In the genomic region with DNA sequence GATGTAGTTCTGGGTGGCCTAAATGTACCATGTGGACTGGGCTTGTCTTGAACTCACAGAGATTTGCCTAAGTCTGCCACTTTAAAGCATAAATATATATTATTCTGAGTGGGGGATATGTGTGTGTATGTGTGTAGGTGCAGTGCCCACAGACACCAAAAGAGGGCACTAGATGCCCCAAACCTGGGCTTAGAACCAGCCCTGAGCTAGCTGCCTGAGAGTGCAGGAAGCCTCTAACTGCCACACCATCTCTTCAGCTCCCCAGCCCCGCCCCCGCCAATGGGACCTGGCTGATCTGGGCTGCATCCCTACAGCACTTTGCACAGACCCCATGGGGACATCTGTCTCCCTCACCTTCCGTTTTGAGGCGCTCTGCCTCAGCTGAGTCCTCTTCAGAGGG, we compare ENCODE assay signal across 10 mouse cellular contexts. TPM values are rescaled to one million over a fixed set of nuclear protein-coding genes. Genes with fewer than 3 reads are reported as not detected.
A peak's percentile ranks its signal among the peaks of the same experiment; 100 is the strongest.
DNase-seq lines count a peak whose midpoint lies in the region; ATAC-seq and TF ChIP-seq lines count a peak whose summit lies in the region.
"Had no signal": no experiment of that assay in that cellular context is flagged by ENCODE, and none has a peak within 500 bp of the region (broad histone marks: within the 10 kb centered on the region; RNA-seq: fewer than 3 reads in every experiment).

No protein-coding gene starts in this region.

- H3K9ac ChIP-seq in liver, embryonic 11.5 days (ENCODE audit: low read depth, low read length), result no peak overlapping the region
- H3K9ac ChIP-seq: neural tube, embryonic 12.5 days had no signal

- H3K4me2 ChIP-seq in liver, embryonic 11.5 days, result 0 out of 2 replicates have a peak overlapping the region, but pooled peaks have one; percentile 12
- H3K4me2 ChIP-seq: neural tube, embryonic 12.5 days had no signal

- H3K36me3 ChIP-seq in testis, adult 2 months (ENCODE audit: control insufficient read depth, insufficient read depth, low read length), result peaks cover 3% of the 10 kb centered on the region
- H3K36me3 ChIP-seq in liver, embryonic 11.5 days (ENCODE audit: control insufficient read depth, insufficient read depth, low read length), result peaks cover 57% of the 10 kb centered on the region

- intact Hi-C loops in gastrocnemius, adult 2 months (cut with DNase I), result no loop called here

- TF ChIP-seq POLR2A in testis, adult 2 months (IDR thresholded peaks at IDR 0.05; ENCODE audit: control insufficient read depth, low read depth, low read length), result no peak

- TF ChIP-seq CTCF in gastrocnemius, adult 2 months (IDR thresholded peaks at IDR 0.05), result peak; percentile 44
- peak; percentile 13; the same call in 1 of the 2 replicates for TF ChIP-seq CTCF in testis, adult 2 months (IDR thresholded peaks at IDR 0.05; ENCODE audit: control insufficient read depth, insufficient read depth, insufficient replicate concordance, low read depth, low read length)

- peak; percentile 57 for ATAC-seq in liver, embryonic 11.5 days (replicated peaks; ENCODE audit: low FRiP score)

- H3K9me3 ChIP-seq in liver, embryonic 11.5 days (ENCODE audit: control insufficient read depth, low read length), result no peaks in the 10 kb centered on the region
- H3K9me3 ChIP-seq: neural tube, embryonic 12.5 days had no signal

- H3K27ac ChIP-seq in gastrocnemius, adult 2 months, result no peak overlapping the region
- no peak overlapping the region for H3K27ac ChIP-seq in testis, adult 2 months (ENCODE audit: control insufficient read depth, insufficient read depth, low read depth, low read length)
- H3K27ac ChIP-seq in liver, embryonic 11.5 days (ENCODE audit: low read depth, low read length), result peak overlapping the region; percentile 59; the same call in 1 of the 2 replicates
- H3K27ac ChIP-seq: neural tube, embryonic 12.5 days had no signal

- 71% methylated on average over 4 of the region's 4 CpGs for WGBS in liver, embryonic 11.5 days

- DNase-seq in gastrocnemius, adult 2 months, result no peak
- no peak for DNase-seq in gastrocnemius, adult 8-10 months (ENCODE audit: low spot score in 2 of 2)
- DNase-seq in testis, postnatal 14 days (ENCODE audit: low spot score), result no peak
- DNase-seq in liver, embryonic 11.5 days (ENCODE audit: low spot score), result no peak
- peak; percentile 45 to 47 for DNase-seq in thymus, postnatal 36 days
- no peak for DNase-seq in gastrocnemius, postnatal 10 days
- DNase-seq in cerebellum, adult 11-12 months, result no peak

- H3K27me3 ChIP-seq in testis, adult 2 months (ENCODE audit: control insufficient read depth, insufficient read depth, low read length), result no peaks in the 10 kb centered on the region
- H3K27me3 ChIP-seq in liver, embryonic 11.5 days (replicated peaks; ENCODE audit: control insufficient read depth, insufficient read depth, low read length), result no peaks in the 10 kb centered on the region
- H3K27me3 ChIP-seq: neural tube, embryonic 12.5 days had no signal

- no peaks in the 10 kb centered on the region for H3K4me1 ChIP-seq in testis, adult 2 months (ENCODE audit: control insufficient read depth, insufficient read depth, low read length)
- peaks cover 12% of the 10 kb centered on the region for H3K4me1 ChIP-seq in liver, embryonic 11.5 days (replicated peaks; ENCODE audit: control insufficient read depth, insufficient read depth, low read length)

- H3K4me3 ChIP-seq in gastrocnemius, adult 2 months, result no peak overlapping the region
- no peak overlapping the region for H3K4me3 ChIP-seq in testis, adult 2 months (ENCODE audit: control insufficient read depth, low read depth, low read length)
- peak overlapping the region; percentile 3; the same call in 1 of the 2 replicates for H3K4me3 ChIP-seq in liver, embryonic 11.5 days (ENCODE audit: low read depth, low read length)
- H3K4me3 ChIP-seq: erythroblast, embryonic 14.5 days; neural tube, embryonic 12.5 days had no signal

RNA-seq across cellular contexts. Expression of a gene that starts 9.3 kb away (rescaled TPM):
- total RNA-seq in gastrocnemius, adult 2 months (2021), result 100 to 1,000 TPM; 100 TPM
- 100 to 1,000 TPM in 3 of 4 experiments, 10 to 100 TPM in 1; 99.1 to 108 (median 105) TPM for total RNA-seq in gastrocnemius, adult 8-10 months (2022)
- 203 and 224 TPM in 2 replicates for polyA plus RNA-seq in testis, adult 2 months (2012; rRNA removed)
- polyA plus RNA-seq in liver, embryonic 11.5 days (2014; fragmentation: Nextera tagmentation; extraction: Ambion mirVana), result 147 and 153 TPM in 2 replicates
- 10 to 100 TPM; 82.2 to 84.4 TPM for total RNA-seq in gastrocnemius, postnatal 10 days (2021)

RNA-seq across cellular contexts. Expression of a gene that starts 13.4 kb away (rescaled TPM):
- 10 to 100 TPM; 11.6 to 16.0 TPM for total RNA-seq in gastrocnemius, adult 2 months (2021)
- 10 to 100 TPM; 12.9 to 15.3 (median 13.9) TPM for total RNA-seq in gastrocnemius, adult 8-10 months (2022)
- polyA plus RNA-seq in testis, adult 2 months (2012; rRNA removed), result 39.6 and 46.3 TPM in 2 replicates
- 9.1 and 9.4 TPM in 2 replicates for polyA plus RNA-seq in liver, embryonic 11.5 days (2014; fragmentation: Nextera tagmentation; extraction: Ambion mirVana)
- 10 to 100 TPM; 11.5 to 13.3 TPM for total RNA-seq in gastrocnemius, postnatal 10 days (2021)

RNA-seq across cellular contexts. Expression of a gene that starts 19.2 kb away (rescaled TPM):
- 10 to 100 TPM; 25.1 to 25.9 TPM for total RNA-seq in gastrocnemius, adult 2 months (2021)
- total RNA-seq in gastrocnemius, adult 8-10 months (2022), result 10 to 100 TPM; 21.7 to 24.1 (median 22.9) TPM
- polyA plus RNA-seq in testis, adult 2 months (2012; rRNA removed), result 318 and 378 TPM in 2 replicates
- 80.3 and 84.0 TPM in 2 replicates for polyA plus RNA-seq in liver, embryonic 11.5 days (2014; fragmentation: Nextera tagmentation; extraction: Ambion mirVana)
- total RNA-seq in gastrocnemius, postnatal 10 days (2021), result 10 to 100 TPM; 26.4 to 27.1 TPM

RNA-seq across cellular contexts. Expression of a gene that starts 25.2 kb away (rescaled TPM):
- under 1 TPM in 1 of 2 experiments, not detected in 1; 0.08 TPM for total RNA-seq in gastrocnemius, adult 2 months (2021)
- under 1 TPM in 1 of 4 experiments, not detected in 3; 0.24 TPM for total RNA-seq in gastrocnemius, adult 8-10 months (2022)
- polyA plus RNA-seq in testis, adult 2 months (2012; rRNA removed), result 0.95 and 1.4 TPM in 2 replicates
- 0.45 TPM in 1 of 2 replicates, not detected in the other for polyA plus RNA-seq in liver, embryonic 11.5 days (2014; fragmentation: Nextera tagmentation; extraction: Ambion mirVana)
- under 1 TPM; 0.27 to 0.87 TPM for total RNA-seq in gastrocnemius, postnatal 10 days (2021)
- polyA plus RNA-seq: erythroblast, embryonic 14.5 days had no signal

RNA-seq across cellular contexts. Expression of a gene that starts 35.9 kb away (rescaled TPM):
- 1 to 10 TPM in 1 of 2 experiments, under 1 TPM in 1; 0.66 to 1.0 TPM for total RNA-seq in gastrocnemius, adult 2 months (2021)
- total RNA-seq in gastrocnemius, adult 8-10 months (2022), result 1 to 10 TPM; 1.1 to 2.7 (median 1.7) TPM
- 1.0 and 1.6 TPM in 2 replicates for polyA plus RNA-seq in testis, adult 2 months (2012; rRNA removed)
- 1.8 and 2.1 TPM in 2 replicates for polyA plus RNA-seq in liver, embryonic 11.5 days (2014; fragmentation: Nextera tagmentation; extraction: Ambion mirVana)
- 1 to 10 TPM; 1.7 to 2.0 TPM for total RNA-seq in gastrocnemius, postnatal 10 days (2021)
- polyA plus RNA-seq: erythroblast, embryonic 14.5 days had no signal

Comparison
In these comparisons a context has a peak if more than half of its experiments do, and no peak if none do; other contexts are left out.
1. DNase-seq: peak in thymus, postnatal 36 days (2 of 2); none in gastrocnemius, adult 2 months (single experiment), gastrocnemius, adult 8-10 months (0 of 2), testis, postnatal 14 days (single experiment), liver, embryonic 11.5 days (single experiment), gastrocnemius, postnatal 10 days (single experiment) and cerebellum, adult 11-12 months (single experiment).